Mouse (Mus musculus) retina, embryonic 14.5 days (tissue): ENCODE results near the gene Klrk1.
"Not testable (repeated sequence)": the region's sequence is repeated elsewhere in the genome, so short reads cannot be mapped to it uniquely, and the experiment has no call there.

Experiments
- DNase-seq: peaks from one replicate; pipeline ENCODE4 v3.0.0-alpha.2; 2015; ENCODE audit warnings: low spot score

Klrk1 gene

GRCm38 (mm10) chr6:129623735-129624134 is at the start of gene Klrk1:
TSS of gene Klrk1 (minus strand) at chr6:129623864.
- DNase-seq, result no peak

GRCm38 (mm10) chr6:129661301-129661700 is 37.6 kb upstream of the Klrk1 start:
- not testable (repeated sequence) for DNase-seq

GRCm38 (mm10) chr6:129660589-129660988 is 36.9 kb upstream of the Klrk1 start, which contains the start of gene Klrc2:
TSS of gene Klrc2 (minus strand) at chr6:129660689.
- DNase-seq, result not testable (repeated sequence)

GRCm38 (mm10) chr6:129644054-129644453 is 20.4 kb upstream of the Klrk1 start:
- not testable (repeated sequence) for DNase-seq

GRCm38 (mm10) chr6:129643237-129643636 is 19.6 kb upstream of the Klrk1 start, which contains the start of gene Klrc3:
TSS of gene Klrc3 (minus strand) at chr6:129643337.
- DNase-seq, result not testable (repeated sequence)

- not testable (repeated sequence) for DNase-seq
Measured at GRCm38 (mm10) chr6:129631046-129631445, 7.4 kb upstream of the Klrk1 start.

GRCm38 (mm10) chr6:129608372-129608771 is 15.3 kb downstream of the Klrk1 start:
- DNase-seq, result no peak

- no peak for DNase-seq
Measured at GRCm38 (mm10) chr6:129591508-129591907, 32.2 kb downstream of the Klrk1 start, which contains the start of gene Klrd1. TSS of gene Klrd1 (plus strand) at chr6:129591782.

GRCm38 (mm10) chr6:129583014-129583413 is 40.6 kb downstream of the Klrk1 start:
- DNase-seq, result no peak

GRCm38 (mm10) chr6:129581896-129582295 is 41.8 kb downstream of the Klrk1 start:
- no peak for DNase-seq

GRCm38 (mm10) chr6:129581274-129581673 is 42.4 kb downstream of the Klrk1 start:
- DNase-seq, result peak; percentile 15

- DNase-seq, result no peak
Measured at GRCm38 (mm10) chr6:129577605-129578004, 46.1 kb downstream of the Klrk1 start, which contains the start of gene Klre1. TSS of gene Klre1 (plus strand) at chr6:129577905.

- DNase-seq, result peak; percentile 23
Measured at GRCm38 (mm10) chr6:129575315-129575714, 48.3 kb downstream of the Klrk1 start.

- DNase-seq, result no peak
Measured at GRCm38 (mm10) chr6:129565257-129565656, 58.4 kb downstream of the Klrk1 start.
